Mouse (Mus musculus): Measurements from ENCODE around the gene Dclre1a. TPM values are rescaled to one million over a fixed set of nuclear protein-coding genes. Genes with fewer than 3 reads are reported as not detected.
A peak's percentile ranks its signal among the peaks of the same experiment; 100 is the strongest.
"Not testable (repeated sequence)": the region's sequence is repeated elsewhere in the genome, so short reads cannot be mapped to it uniquely, and the experiment has no call there.

The Dclre1a gene
- polyA plus RNA-seq, 1 experiment from 2014 or later = 18.0 TPM

- Histone ChIP-seq H3K27ac (no peak overlapping the region), H3K36me3 (peaks cover 39% of the 10 kb centered on the region), H3K4me1 (peaks cover 23% of the 10 kb centered on the region), H3K4me2 (no peak overlapping the region), H3K27me3 (no peaks in the 10 kb centered on the region), H3K9me3 (replicated peaks) (no peaks in the 10 kb centered on the region), H3K4me3 (replicated peaks) (no peak overlapping the region), H3K9ac (no peak overlapping the region)
- ATAC-seq (replicated peaks; ENCODE audit: low FRiP score) = no peak
Observed at GRCm38 (mm10) chr19:56546031-56546430, 2.0 kb downstream of the Dclre1a start.

- peaks cover 48% of the 10 kb centered on the region for H3K36me3 ChIP-seq
- H3K9ac ChIP-seq = no peak overlapping the region
- H3K9me3 ChIP-seq (replicated peaks) = no peaks in the 10 kb centered on the region
- WGBS = 82% methylated on average over 13 of the region's 13 CpGs
- H3K4me3 ChIP-seq (replicated peaks) = no peak overlapping the region
- H3K4me2 ChIP-seq = no peak overlapping the region
- no peak for ATAC-seq (replicated peaks; ENCODE audit: low FRiP score)
- H3K27ac ChIP-seq = peak overlapping the region; percentile 51; the same call in 1 of the 2 replicates
- H3K4me1 ChIP-seq = peaks cover 16% of the 10 kb centered on the region
- H3K27me3 ChIP-seq = no peaks in the 10 kb centered on the region
Observed at GRCm38 (mm10) chr19:56544681-56545388, 3.2 kb downstream of the Dclre1a start.

DNA sequence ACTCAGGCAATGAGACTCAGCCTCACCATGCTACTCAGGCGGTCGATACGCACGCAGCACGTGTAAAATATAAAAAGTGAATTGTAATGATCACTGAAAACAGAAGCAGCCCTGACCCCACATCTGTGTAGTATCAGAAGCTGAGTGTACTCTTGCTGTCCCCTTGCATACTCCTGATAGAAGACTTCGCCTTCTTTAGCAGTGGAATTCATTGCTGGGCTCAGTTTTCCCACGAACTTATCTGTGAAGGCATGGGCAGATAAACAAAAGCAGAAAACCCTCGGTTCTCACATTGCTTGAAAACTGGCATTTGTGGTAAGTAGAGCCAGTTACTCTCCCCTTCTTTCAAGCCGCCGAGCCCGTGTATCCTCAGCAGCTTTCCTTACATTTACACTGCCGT lies 4.7 kb downstream of the Dclre1a start:
- Histone ChIP-seq H3K27me3 (no peaks in the 10 kb centered on the region), H3K36me3 (peaks cover 54% of the 10 kb centered on the region), H3K4me1 (peaks cover 10% of the 10 kb centered on the region), H3K9me3 (replicated peaks) (no peaks in the 10 kb centered on the region), H3K4me2 (no peak overlapping the region), H3K9ac (no peak overlapping the region), H3K27ac (no peak overlapping the region), H3K4me3 (replicated peaks) (no peak overlapping the region)
- WGBS = 94% methylated on average over 12 of the region's 12 CpGs
- no peak for ATAC-seq (replicated peaks; ENCODE audit: low FRiP score)

GRCm38 (mm10) chr19:56535765-56536164 lies 12.3 kb downstream of the Dclre1a start:
- H3K27ac ChIP-seq = no peak overlapping the region
- WGBS = 86% methylated on average over 9 of the region's 9 CpGs
- H3K27me3 ChIP-seq = no peaks in the 10 kb centered on the region
- H3K9ac ChIP-seq = no peak overlapping the region
- H3K4me1 ChIP-seq = no peaks in the 10 kb centered on the region
- no peak overlapping the region for H3K4me3 ChIP-seq (replicated peaks)
- no peak overlapping the region for H3K4me2 ChIP-seq
- H3K9me3 ChIP-seq (replicated peaks) = no peaks in the 10 kb centered on the region
- H3K36me3 ChIP-seq = peaks cover 61% of the 10 kb centered on the region
- ATAC-seq (replicated peaks; ENCODE audit: low FRiP score) = no peak

- Histone ChIP-seq H3K9me3 (replicated peaks) (no peaks in the 10 kb centered on the region), H3K27ac (no peak overlapping the region), H3K4me3 (replicated peaks) (no peak overlapping the region), H3K4me1 (no peaks in the 10 kb centered on the region), H3K4me2 (no peak overlapping the region), H3K9ac (no peak overlapping the region), H3K27me3 (no peaks in the 10 kb centered on the region), H3K36me3 (peaks cover 54% of the 10 kb centered on the region)
- ATAC-seq (replicated peaks; ENCODE audit: low FRiP score) = no peak
- 84% methylated on average over 9 of the region's 9 CpGs for whole genome bisulfite sequencing
Observed at GRCm38 (mm10) chr19:56535064-56535463, 13.0 kb downstream of the Dclre1a start.

DNA sequence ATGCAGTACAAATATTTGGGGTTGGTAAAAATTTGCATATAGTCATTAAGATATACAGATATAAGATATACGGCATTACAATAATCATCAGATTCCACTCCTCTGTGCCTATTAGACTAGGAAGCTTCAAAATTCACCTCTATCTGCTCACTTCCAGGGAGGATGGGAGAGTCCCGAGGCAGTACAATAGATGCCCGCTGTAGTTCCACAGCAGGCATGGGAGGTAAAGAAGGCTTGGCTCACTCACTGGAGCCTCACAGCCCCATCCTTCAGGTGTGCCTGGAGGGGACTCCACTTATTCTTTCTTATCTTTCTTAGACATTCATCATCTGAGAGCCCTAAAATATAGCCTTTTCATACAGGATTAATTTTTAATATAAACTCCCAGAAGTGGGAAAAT lies 13.7 kb downstream of the Dclre1a start:
- Histone ChIP-seq H3K4me3 (replicated peaks) (no peak overlapping the region), H3K27ac (no peak overlapping the region), H3K9me3 (replicated peaks) (no peaks in the 10 kb centered on the region), H3K4me2 (no peak overlapping the region), H3K36me3 (peaks cover 52% of the 10 kb centered on the region), H3K4me1 (no peaks in the 10 kb centered on the region), H3K9ac (no peak overlapping the region), H3K27me3 (no peaks in the 10 kb centered on the region)
- no peak for ATAC-seq (replicated peaks; ENCODE audit: low FRiP score)
- 84% methylated on average over 3 of the region's 3 CpGs for WGBS

DNA sequence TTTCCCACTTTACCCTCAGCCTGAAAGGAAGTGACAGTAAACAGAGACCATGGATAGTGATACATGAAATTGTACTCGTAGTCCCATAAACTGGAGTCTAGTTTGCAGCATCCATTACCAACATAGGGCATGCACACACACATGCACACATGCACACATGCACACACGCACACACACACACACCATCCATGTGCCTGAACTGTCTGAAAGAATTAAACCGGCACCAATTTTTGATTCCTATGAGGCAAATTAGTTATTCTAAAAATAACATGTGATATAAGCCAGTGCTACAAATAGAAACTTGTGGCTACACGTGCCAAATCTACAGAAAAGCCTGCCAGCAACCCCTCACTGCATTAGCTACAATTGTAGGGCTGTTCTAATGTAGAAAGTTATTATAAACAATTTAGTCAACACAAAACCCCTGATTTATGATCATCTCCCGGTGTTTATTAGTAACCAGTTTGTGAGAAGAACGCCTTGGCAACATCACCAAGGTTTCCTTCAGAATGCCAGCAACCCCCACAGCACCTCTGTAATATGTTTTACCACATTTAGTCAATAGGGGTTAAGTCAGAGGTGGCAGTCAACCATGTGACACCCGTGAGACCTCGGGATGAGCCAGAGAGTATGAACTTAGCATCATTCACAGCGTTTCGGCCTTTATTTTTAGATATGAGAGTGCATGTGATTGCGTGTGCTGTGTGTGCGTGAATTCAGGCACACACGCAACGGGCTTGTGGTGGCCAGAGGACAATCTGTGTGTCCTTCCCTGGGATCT lies 14.5 kb downstream of the Dclre1a start:
- 87% methylated on average over 14 of the region's 14 CpGs for WGBS
- H3K36me3 ChIP-seq = peaks cover 47% of the 10 kb centered on the region
- H3K4me3 ChIP-seq (replicated peaks) = no peak overlapping the region
- no peaks in the 10 kb centered on the region for H3K9me3 ChIP-seq (replicated peaks)
- no peak for ATAC-seq (replicated peaks; ENCODE audit: low FRiP score)
- no peaks in the 10 kb centered on the region for H3K27me3 ChIP-seq
- no peaks in the 10 kb centered on the region for H3K4me1 ChIP-seq
- H3K27ac ChIP-seq = no peak overlapping the region
- H3K4me2 ChIP-seq = no peak overlapping the region
- no peak overlapping the region for H3K9ac ChIP-seq

DNA sequence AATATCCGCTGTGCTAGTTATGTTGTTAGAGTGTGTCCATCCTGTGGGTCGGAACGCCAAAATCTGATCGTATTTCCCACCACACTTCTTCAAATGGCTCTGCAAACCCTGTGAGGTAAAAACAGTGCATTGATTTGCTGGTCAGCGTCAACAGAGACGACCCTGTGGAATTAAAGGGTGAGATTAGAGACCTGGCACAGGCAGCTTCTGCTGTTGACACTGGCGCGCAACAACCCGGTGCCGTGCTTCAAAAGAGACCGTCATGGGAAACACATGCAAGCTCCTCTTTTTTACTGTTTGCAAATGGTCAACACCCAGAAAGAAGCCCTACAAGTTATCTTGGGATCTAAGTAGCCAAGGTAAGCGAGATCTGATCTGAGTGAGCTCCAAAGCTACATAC lies 16.8 kb downstream of the Dclre1a start:
- 91% methylated on average over 12 of the region's 12 CpGs for WGBS
- no peak overlapping the region for H3K27ac ChIP-seq
- no peaks in the 10 kb centered on the region for H3K27me3 ChIP-seq
- no peak overlapping the region for H3K4me3 ChIP-seq (replicated peaks)
- no peak overlapping the region for H3K4me2 ChIP-seq
- no peaks in the 10 kb centered on the region for H3K9me3 ChIP-seq (replicated peaks)
- no peaks in the 10 kb centered on the region for H3K4me1 ChIP-seq
- H3K9ac ChIP-seq = no peak overlapping the region
- H3K36me3 ChIP-seq = peaks cover 29% of the 10 kb centered on the region
- no peak for ATAC-seq (replicated peaks; ENCODE audit: low FRiP score)

- not testable (repeated sequence) for H3K9me3 ChIP-seq (replicated peaks); ATAC-seq (replicated peaks; ENCODE audit: low FRiP score); H3K4me1 ChIP-seq; H3K27ac ChIP-seq; H3K27me3 ChIP-seq; H3K9ac ChIP-seq; H3K4me3 ChIP-seq (replicated peaks); H3K4me2 ChIP-seq
- peaks cover 22% of the 10 kb centered on the region for H3K36me3 ChIP-seq
- no CpG with 5 or more reads among the region's 11 CpGs for WGBS
Observed at GRCm38 (mm10) chr19:56530529-56530928, 17.5 kb downstream of the Dclre1a start.

- not testable (repeated sequence) for ATAC-seq (replicated peaks; ENCODE audit: low FRiP score); H3K9me3 ChIP-seq (replicated peaks); H3K9ac ChIP-seq; H3K4me2 ChIP-seq; H3K36me3 ChIP-seq; H3K4me1 ChIP-seq; H3K4me3 ChIP-seq (replicated peaks); H3K27me3 ChIP-seq; H3K27ac ChIP-seq
- no CpG with 5 or more reads among the region's 7 CpGs for WGBS
Observed at GRCm38 (mm10) chr19:56519408-56519807, 28.6 kb downstream of the Dclre1a start.

DNA sequence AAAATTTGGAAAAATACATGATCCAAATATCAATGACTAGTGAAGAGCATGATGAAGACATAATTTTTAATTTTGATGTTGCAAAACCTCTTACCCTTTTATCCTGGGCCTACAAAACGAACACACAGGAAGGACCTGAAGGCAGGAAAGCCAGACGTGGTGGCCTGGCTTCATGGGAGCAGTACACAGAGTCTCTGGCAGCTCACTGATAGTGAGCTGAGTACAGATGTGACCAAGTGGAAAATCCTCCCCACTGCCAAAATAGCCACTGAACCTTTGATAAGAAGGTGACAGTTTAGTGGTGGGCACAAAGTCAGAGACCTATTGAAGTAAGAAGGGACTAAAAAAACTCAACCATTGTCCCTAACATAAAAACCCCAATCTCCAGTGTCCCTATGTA lies 34.5 kb downstream of the Dclre1a start:
- not testable (repeated sequence) for H3K27me3 ChIP-seq; H3K4me3 ChIP-seq (replicated peaks); ATAC-seq (replicated peaks; ENCODE audit: low FRiP score); H3K36me3 ChIP-seq; H3K9me3 ChIP-seq (replicated peaks); H3K4me1 ChIP-seq; H3K9ac ChIP-seq; H3K4me2 ChIP-seq; H3K27ac ChIP-seq
- WGBS = no CpG with 5 or more reads among the region's 2 CpGs

DNA sequence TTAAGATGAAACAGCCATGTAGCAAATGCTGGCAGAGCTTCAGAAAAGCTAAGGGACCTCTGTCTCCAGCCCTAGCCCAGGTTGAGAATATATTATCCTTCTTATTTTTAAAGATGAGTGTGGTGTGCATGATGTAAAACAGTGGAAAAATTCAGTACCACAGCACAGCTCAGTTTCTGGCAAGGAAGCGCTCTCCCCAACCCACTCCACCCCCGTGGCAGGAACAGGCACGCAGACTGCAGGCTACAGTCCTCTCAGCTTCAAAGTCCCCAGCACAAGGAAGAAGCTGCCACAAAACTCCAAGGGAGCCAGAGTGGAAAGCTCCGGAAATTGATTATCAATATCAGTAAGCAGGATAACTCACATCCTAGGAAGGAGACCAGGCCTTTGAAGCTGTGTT lies 36.8 kb downstream of the Dclre1a start:
- not testable (repeated sequence) for H3K4me2 ChIP-seq; H3K27me3 ChIP-seq; H3K4me1 ChIP-seq; H3K27ac ChIP-seq; H3K9ac ChIP-seq; H3K9me3 ChIP-seq (replicated peaks); H3K36me3 ChIP-seq; ATAC-seq (replicated peaks; ENCODE audit: low FRiP score); H3K4me3 ChIP-seq (replicated peaks)
- no CpG with 5 or more reads among the region's 4 CpGs for WGBS

All from kidney, embryonic 15.5 days (tissue).